Mouse (Mus musculus): Measurements from ENCODE around the gene Jhy. TPM values are rescaled to one million over a fixed set of nuclear protein-coding genes. Genes with fewer than 3 reads are reported as not detected.
A peak's percentile ranks its signal among the peaks of the same experiment; 100 is the strongest.

The Jhy gene
- polyA plus RNA-seq, 1 experiment from 2014 or later = 0.75 TPM

- Histone ChIP-seq H3K27ac (ENCODE audit: low read length) (no peak overlapping the region), H3K4me2 (ENCODE audit: low read depth, low read length) (no peak overlapping the region), H3K36me3 (ENCODE audit: control insufficient read depth, insufficient read depth, low read length) (no peaks in the 10 kb centered on the region), H3K9ac (ENCODE audit: low read length) (no peak overlapping the region), H3K4me1 (replicated peaks; ENCODE audit: control insufficient read depth, insufficient read depth, low read length) (peaks cover 3% of the 10 kb centered on the region; the same call in 1 of the 2 replicates), H3K4me3 (ENCODE audit: low read length) (no peak overlapping the region), H3K27me3 (ENCODE audit: control insufficient read depth, insufficient read depth, low read depth, low read length) (peaks cover 94% of the 10 kb centered on the region), H3K9me3 (ENCODE audit: control insufficient read depth, low read length) (no peaks in the 10 kb centered on the region)
- ATAC-seq (ENCODE audit: low read depth) = no peak
- WGBS = 4% methylated on average over 4 of the region's 4 CpGs
Measured at GRCm38 (mm10) chr9:40874961-40875360, 89.0 kb downstream of the Jhy start.

DNA sequence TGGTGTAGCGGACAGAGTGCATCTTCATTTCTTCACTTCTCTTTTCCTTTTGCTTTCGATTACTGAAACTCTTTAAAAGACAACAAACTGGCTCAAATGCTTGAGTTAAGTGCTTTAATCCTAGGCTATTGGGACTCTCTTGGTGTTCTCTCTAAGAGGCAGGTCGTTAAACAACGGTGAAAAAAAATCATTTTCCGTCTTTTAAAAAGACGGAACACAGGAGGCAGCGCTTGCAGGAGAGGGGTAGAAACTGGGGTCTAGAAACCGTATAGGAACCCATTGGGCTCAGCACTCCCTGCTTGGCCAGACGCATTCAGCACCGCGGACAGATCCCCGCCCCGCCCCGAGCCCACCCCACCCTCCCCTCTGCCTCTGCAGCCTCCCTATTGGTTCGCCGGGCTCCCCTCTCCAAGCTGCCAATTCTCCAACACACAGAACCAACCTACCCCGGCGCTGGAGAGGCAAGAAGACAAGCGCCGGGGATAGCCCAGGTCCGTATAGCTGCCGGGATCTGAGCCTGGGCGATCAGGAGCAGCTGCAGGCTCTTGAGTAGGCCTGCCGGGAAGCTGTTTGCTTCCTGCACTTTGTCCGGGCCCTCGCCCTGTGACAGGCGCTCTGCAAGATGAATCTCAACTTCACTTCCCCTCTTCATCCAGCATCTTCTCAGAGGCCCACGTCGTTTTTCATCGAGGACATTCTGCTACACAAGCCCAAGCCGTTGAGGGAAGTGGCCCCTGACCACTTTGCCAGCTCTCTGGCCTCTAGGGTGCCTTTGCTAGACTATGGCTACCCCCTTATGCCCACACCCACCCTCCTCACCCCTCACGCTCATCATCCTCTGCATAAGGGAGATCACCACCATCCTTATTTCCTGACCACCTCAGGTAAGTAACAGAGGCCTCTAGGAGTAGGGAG is 90.1 kb downstream of the Jhy start, which contains the start of gene Bsx:
Gene Bsx (plus strand): TSS at position 572 of the 915 bp plus-strand sequence.
- peak within 1 kb of the TSS; percentile 36; the same call in 1 of the 2 replicates for H3K4me2 ChIP-seq (ENCODE audit: low read depth, low read length)
- no peak within 1 kb of the TSS for H3K27ac ChIP-seq (ENCODE audit: low read length)
- peaks cover 3% of the 10 kb centered on the region; the same call in 1 of the 2 replicates for H3K4me1 ChIP-seq (replicated peaks; ENCODE audit: control insufficient read depth, insufficient read depth, low read length)
- no peaks in the 10 kb centered on the region for H3K9me3 ChIP-seq (ENCODE audit: control insufficient read depth, low read length)
- peak within 1 kb of the TSS; percentile 23 for H3K4me3 ChIP-seq (ENCODE audit: low read length)
- no peaks in the 10 kb centered on the region for H3K36me3 ChIP-seq (ENCODE audit: control insufficient read depth, insufficient read depth, low read length)
- H3K27me3 ChIP-seq (ENCODE audit: control insufficient read depth, insufficient read depth, low read depth, low read length) = peaks cover 87% of the 10 kb centered on the region
- peak; percentile 92 for ATAC-seq (ENCODE audit: low read depth)
- no peak within 1 kb of the TSS for H3K9ac ChIP-seq (ENCODE audit: low read length)
- WGBS = 5% methylated on average over 32 of the region's 32 CpGs

GRCm38 (mm10) chr9:40872156-40872478 is 91.8 kb downstream of the Jhy start:
- 7% methylated on average over 8 of the region's 8 CpGs for WGBS
- no peak overlapping the region for H3K4me2 ChIP-seq (ENCODE audit: low read depth, low read length)
- H3K4me1 ChIP-seq (replicated peaks; ENCODE audit: control insufficient read depth, insufficient read depth, low read length) = no peaks in the 10 kb centered on the region
- H3K9ac ChIP-seq (ENCODE audit: low read length) = no peak overlapping the region
- H3K27ac ChIP-seq (ENCODE audit: low read length) = no peak overlapping the region
- H3K27me3 ChIP-seq (ENCODE audit: control insufficient read depth, insufficient read depth, low read depth, low read length) = peaks cover 70% of the 10 kb centered on the region
- no peak for ATAC-seq (ENCODE audit: low read depth)
- H3K4me3 ChIP-seq (ENCODE audit: low read length) = no peak overlapping the region
- no peaks in the 10 kb centered on the region for H3K36me3 ChIP-seq (ENCODE audit: control insufficient read depth, insufficient read depth, low read length)
- H3K9me3 ChIP-seq (ENCODE audit: control insufficient read depth, low read length) = no peaks in the 10 kb centered on the region

GRCm38 (mm10) chr9:40871369-40872155 is 92.4 kb downstream of the Jhy start:
- WGBS = 2% methylated on average over 34 of the region's 34 CpGs
- H3K36me3 ChIP-seq (ENCODE audit: control insufficient read depth, insufficient read depth, low read length) = no peaks in the 10 kb centered on the region
- no peaks in the 10 kb centered on the region for H3K4me1 ChIP-seq (replicated peaks; ENCODE audit: control insufficient read depth, insufficient read depth, low read length)
- peaks cover 65% of the 10 kb centered on the region for H3K27me3 ChIP-seq (ENCODE audit: control insufficient read depth, insufficient read depth, low read depth, low read length)
- H3K27ac ChIP-seq (ENCODE audit: low read length) = no peak overlapping the region
- H3K9me3 ChIP-seq (ENCODE audit: control insufficient read depth, low read length) = no peaks in the 10 kb centered on the region
- H3K4me3 ChIP-seq (ENCODE audit: low read length) = no peak overlapping the region
- H3K9ac ChIP-seq (ENCODE audit: low read length) = no peak overlapping the region
- peak overlapping the region; percentile 19; the same call in 1 of the 2 replicates for H3K4me2 ChIP-seq (ENCODE audit: low read depth, low read length)
- ATAC-seq (ENCODE audit: low read depth) = no peak

GRCm38 (mm10) chr9:40870331-40870730 is 93.6 kb downstream of the Jhy start:
- ATAC-seq (ENCODE audit: low read depth) = no peak
- Histone ChIP-seq H3K4me2 (ENCODE audit: low read depth, low read length) (no peak overlapping the region), H3K27me3 (ENCODE audit: control insufficient read depth, insufficient read depth, low read depth, low read length) (peaks cover 53% of the 10 kb centered on the region), H3K4me1 (replicated peaks; ENCODE audit: control insufficient read depth, insufficient read depth, low read length) (no peaks in the 10 kb centered on the region), H3K9ac (ENCODE audit: low read length) (no peak overlapping the region), H3K9me3 (ENCODE audit: control insufficient read depth, low read length) (no peaks in the 10 kb centered on the region), H3K4me3 (ENCODE audit: low read length) (no peak overlapping the region), H3K36me3 (ENCODE audit: control insufficient read depth, insufficient read depth, low read length) (no peaks in the 10 kb centered on the region), H3K27ac (ENCODE audit: low read length) (no peak overlapping the region)
- 75% methylated on average over 5 of the region's 5 CpGs for WGBS

DNA sequence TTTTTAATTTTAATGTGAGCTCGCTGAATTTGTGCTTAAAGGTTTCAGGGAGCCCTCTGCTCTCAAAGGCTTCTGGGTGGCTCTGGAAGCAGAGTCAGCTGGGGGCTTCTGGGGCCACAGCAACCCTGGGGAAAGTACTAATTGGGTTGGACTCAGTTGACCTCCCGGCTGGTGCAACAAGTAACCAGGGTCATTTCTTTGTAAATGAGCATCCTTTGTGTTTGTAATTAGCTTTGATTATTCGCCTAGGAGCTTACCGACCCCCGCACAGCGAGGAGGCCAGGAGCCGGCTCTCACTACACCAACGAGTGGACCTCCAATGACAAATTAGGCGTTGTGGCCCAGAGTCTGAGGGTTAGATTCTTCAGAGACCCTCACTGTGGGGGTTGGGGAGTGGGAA is 104.7 kb downstream of the Jhy start:
- 10% methylated on average over 9 of the region's 9 CpGs for WGBS
- no peaks in the 10 kb centered on the region for H3K36me3 ChIP-seq (ENCODE audit: control insufficient read depth, insufficient read depth, low read length)
- H3K4me1 ChIP-seq (replicated peaks; ENCODE audit: control insufficient read depth, insufficient read depth, low read length) = no peaks in the 10 kb centered on the region
- no peaks in the 10 kb centered on the region for H3K9me3 ChIP-seq (ENCODE audit: control insufficient read depth, low read length)
- no peak overlapping the region for H3K27ac ChIP-seq (ENCODE audit: low read length)
- peaks cover 12% of the 10 kb centered on the region for H3K27me3 ChIP-seq (ENCODE audit: control insufficient read depth, insufficient read depth, low read depth, low read length)
- peak overlapping the region; percentile 23 for H3K4me3 ChIP-seq (ENCODE audit: low read length)
- no peak overlapping the region for H3K9ac ChIP-seq (ENCODE audit: low read length)
- ATAC-seq (ENCODE audit: low read depth) = no peak
- H3K4me2 ChIP-seq (ENCODE audit: low read depth, low read length) = peak overlapping the region; percentile 47

GRCm38 (mm10) chr9:40858461-40859160 is 105.3 kb downstream of the Jhy start:
- Histone ChIP-seq H3K9ac (ENCODE audit: low read length) (no peak overlapping the region), H3K9me3 (ENCODE audit: control insufficient read depth, low read length) (no peaks in the 10 kb centered on the region), H3K4me3 (ENCODE audit: low read length) (peak overlapping the region; percentile 23), H3K4me1 (replicated peaks; ENCODE audit: control insufficient read depth, insufficient read depth, low read length) (no peaks in the 10 kb centered on the region), H3K4me2 (ENCODE audit: low read depth, low read length) (peak overlapping the region; percentile 47), H3K27me3 (ENCODE audit: control insufficient read depth, insufficient read depth, low read depth, low read length) (peaks cover 12% of the 10 kb centered on the region), H3K36me3 (ENCODE audit: control insufficient read depth, insufficient read depth, low read length) (no peaks in the 10 kb centered on the region), H3K27ac (ENCODE audit: low read length) (no peak overlapping the region)
- no peak for ATAC-seq (ENCODE audit: low read depth)
- WGBS = 12% methylated on average over 21 of the region's 21 CpGs

DNA sequence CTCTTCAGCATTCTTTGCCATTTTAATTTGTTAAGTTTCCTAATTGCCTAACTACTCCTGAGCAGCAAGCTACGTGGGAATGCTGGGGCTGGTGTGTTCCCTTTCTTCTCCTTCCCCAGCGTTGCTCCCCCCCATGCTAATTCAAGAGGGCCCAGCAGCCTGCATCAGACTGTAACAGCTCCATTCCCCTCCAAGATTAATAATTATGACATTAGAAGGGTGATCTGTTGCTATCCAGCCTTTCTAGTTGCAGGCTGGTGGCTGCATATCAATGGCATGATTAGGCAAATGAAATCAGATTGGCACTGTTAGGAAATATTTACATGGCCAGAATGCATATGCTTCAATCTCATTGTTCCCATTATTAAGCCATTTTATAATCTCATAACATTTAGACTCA is 112.4 kb downstream of the Jhy start:
- ATAC-seq (ENCODE audit: low read depth) = no peak
- Histone ChIP-seq H3K4me2 (ENCODE audit: low read depth, low read length) (no peak overlapping the region), H3K4me1 (replicated peaks; ENCODE audit: control insufficient read depth, insufficient read depth, low read length) (no peaks in the 10 kb centered on the region), H3K9me3 (ENCODE audit: control insufficient read depth, low read length) (no peaks in the 10 kb centered on the region), H3K4me3 (ENCODE audit: low read length) (no peak overlapping the region), H3K27me3 (ENCODE audit: control insufficient read depth, insufficient read depth, low read depth, low read length) (no peaks in the 10 kb centered on the region), H3K27ac (ENCODE audit: low read length) (no peak overlapping the region), H3K36me3 (ENCODE audit: control insufficient read depth, insufficient read depth, low read length) (no peaks in the 10 kb centered on the region), H3K9ac (ENCODE audit: low read length) (no peak overlapping the region)
- WGBS = 39% methylated on average over 2 of the region's 2 CpGs

Data from lung, embryonic 16.5 days (tissue).